Mouse (Mus musculus) cortical plate, adult 2 months (tissue): ENCODE measurements around the gene Ptprt. TPM values are rescaled to one million over a fixed set of nuclear protein-coding genes. Genes with fewer than 3 reads are reported as not detected.

ENCODE experiments used
- H3K27ac ChIP-seq: fragments of 200-500 bp; 2 replicates; pipeline ENCODE4 v1.5.1; 2012; ENCODE audit warnings: low read length, control low read depth, inconsistent platforms; ENCODE audit not compliant: insufficient read depth
- H3K4me1 ChIP-seq: fragments of 200-500 bp; 2 replicates; pipeline ENCODE4 v1.6.1; 2011; ENCODE audit warnings: low read length; ENCODE audit not compliant: control insufficient read depth, insufficient read depth
- H3K4me3 ChIP-seq: fragments of 200-500 bp; 2 replicates; pipeline ENCODE4 v1.5.1; 2011; ENCODE audit warnings: mild to moderate bottlenecking, low read length, control low read depth; ENCODE audit not compliant: insufficient read depth
- CTCF ChIP-seq: fragments of 200-500 bp; IDR thresholded peaks from 2 replicates; pipeline ENCODE4 v1.5.1; 2011; ENCODE audit warnings: mild to moderate bottlenecking, control low read depth, low read length; ENCODE audit not compliant: insufficient read depth; ENCODE audit errors: extremely low read depth
- POLR2A ChIP-seq: fragments of 200-500 bp; IDR thresholded peaks from 2 replicates; pipeline ENCODE4 v1.6.1; 2011; ENCODE audit warnings: mild to moderate bottlenecking, low read length, control low read depth; ENCODE audit not compliant: insufficient read depth; ENCODE audit errors: extremely low read depth
- polyA plus RNA-seq: library from polyadenylated mRNA; depleted of rRNA; stranded (reverse); fragments of >200 nt; gene quantifications from 2 replicates; pipeline ENCODE4 v1.2.3, GENCODE M21; 2012; rRNA removed

Gene Ptprt
- polyA plus RNA-seq, result 22.9 and 24.0 TPM in 2 replicates

- no peak for TF ChIP-seq POLR2A
- H3K27ac ChIP-seq, result 0 out of 2 replicates have a peak within 1 kb of the TSS, but pooled peaks have one; percentile 7
- peak within 1 kb of the TSS; percentile 92 for H3K4me3 ChIP-seq
- peaks cover 5% of the 10 kb centered on the region; the same call in 1 of the 2 replicates for H3K4me1 ChIP-seq
Measured at GRCm38 (mm10) chr2:162660941-162661386, at the start of gene Ptprt. Gene Ptprt (minus strand): TSS chr2:162661147.

DNA sequence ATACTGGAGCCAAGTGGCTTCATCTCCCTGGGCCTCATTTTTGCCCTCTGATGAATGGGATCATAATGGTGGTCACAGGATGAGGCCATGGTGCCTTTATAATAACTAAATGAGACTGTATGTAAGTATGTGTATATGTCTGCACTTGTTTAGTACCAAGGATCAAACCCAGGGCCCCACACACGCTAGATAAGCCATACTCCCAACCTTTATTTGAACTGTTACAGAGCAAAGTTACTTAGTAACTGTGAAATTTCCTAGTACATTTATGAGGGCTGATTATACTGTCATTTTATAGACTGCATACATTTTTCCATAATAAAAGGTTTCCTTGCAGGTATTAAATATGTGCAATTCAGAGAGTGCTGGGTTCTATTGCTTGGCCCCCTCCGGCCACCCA lies 49.5 kb upstream of the Ptprt start:
- Histone ChIP-seq H3K4me1 (peaks cover 1% of the 10 kb centered on the region; the same call in 1 of the 2 replicates), H3K27ac (no peak overlapping the region), H3K4me3 (no peak overlapping the region)
- TF ChIP-seq CTCF (no peak), POLR2A (no peak)

DNA sequence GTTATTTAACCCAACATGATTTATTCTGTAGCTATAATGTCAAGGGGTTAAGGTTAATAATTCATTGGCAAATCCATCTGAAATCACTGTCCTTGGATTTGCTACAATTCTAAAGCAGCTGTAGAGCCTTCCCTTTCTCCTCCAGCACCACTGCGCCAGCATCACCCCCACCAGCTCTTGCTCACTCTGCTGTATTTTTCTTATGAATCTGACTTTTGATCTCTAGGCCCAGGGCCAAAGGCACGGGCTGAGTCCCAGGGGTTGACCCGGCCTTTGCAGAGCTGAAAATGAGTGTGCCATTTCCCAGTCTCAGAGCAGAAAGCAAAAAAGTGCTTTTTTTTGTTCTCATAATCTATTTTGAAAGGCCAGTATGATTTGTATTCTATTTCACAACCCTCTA lies 38.7 kb upstream of the Ptprt start:
- Histone ChIP-seq H3K4me1 (peaks cover 2% of the 10 kb centered on the region; the same call in 1 of the 2 replicates), H3K27ac (no peak overlapping the region), H3K4me3 (no peak overlapping the region)
- TF ChIP-seq CTCF (no peak), POLR2A (no peak)

- H3K4me3 ChIP-seq, result no peak overlapping the region
- TF ChIP-seq POLR2A, result no peak
- TF ChIP-seq CTCF, result no peak
- peaks cover 2% of the 10 kb centered on the region; the same call in 1 of the 2 replicates for H3K4me1 ChIP-seq
- no peak overlapping the region for H3K27ac ChIP-seq
Measured at GRCm38 (mm10) chr2:162699036-162699435, 38.1 kb upstream of the Ptprt start.

- TF ChIP-seq CTCF, result no peak
- TF ChIP-seq POLR2A, result no peak
- H3K27ac ChIP-seq, result no peak overlapping the region
- no peak overlapping the region for H3K4me3 ChIP-seq
- H3K4me1 ChIP-seq, result peaks cover 2% of the 10 kb centered on the region; the same call in 1 of the 2 replicates
Measured at GRCm38 (mm10) chr2:162698068-162698467, 37.1 kb upstream of the Ptprt start.

- Histone ChIP-seq H3K4me3 (no peak overlapping the region), H3K4me1 (peaks cover 2% of the 10 kb centered on the region; the same call in 1 of the 2 replicates), H3K27ac (no peak overlapping the region)
- no peak for TF ChIP-seq CTCF
- no peak for TF ChIP-seq POLR2A
Measured at GRCm38 (mm10) chr2:162697151-162697550, 36.2 kb upstream of the Ptprt start.

GRCm38 (mm10) chr2:162692143-162692542 lies 31.2 kb upstream of the Ptprt start:
- no peak overlapping the region for H3K27ac ChIP-seq
- TF ChIP-seq CTCF, result no peak
- no peak for TF ChIP-seq POLR2A
- H3K4me3 ChIP-seq, result no peak overlapping the region
- no peaks in the 10 kb centered on the region for H3K4me1 ChIP-seq

- Histone ChIP-seq H3K4me1 (no peaks in the 10 kb centered on the region), H3K27ac (no peak overlapping the region), H3K4me3 (no peak overlapping the region)
- TF ChIP-seq POLR2A (no peak), CTCF (peak; percentile 75)
Measured at GRCm38 (mm10) chr2:162682674-162683073, 21.7 kb upstream of the Ptprt start.

GRCm38 (mm10) chr2:162662431-162662970 lies 1.6 kb upstream of the Ptprt start:
- Histone ChIP-seq H3K27ac (no peak overlapping the region), H3K4me3 (peak overlapping the region; percentile 92; the same call in 1 of the 2 replicates), H3K4me1 (peaks cover 2% of the 10 kb centered on the region; the same call in 1 of the 2 replicates)
- TF ChIP-seq CTCF (no peak), POLR2A (no peak)

- TF ChIP-seq POLR2A (no peak), CTCF (no peak)
- peak overlapping the region; percentile 92 for H3K4me3 ChIP-seq
- H3K27ac ChIP-seq, result no peak overlapping the region
- peaks cover 5% of the 10 kb centered on the region; the same call in 1 of the 2 replicates for H3K4me1 ChIP-seq
Measured at GRCm38 (mm10) chr2:162661733-162662132, 786 bp upstream of the Ptprt start.
